Mouse (Mus musculus): ENCODE measurements around the gene Styx.
"Not testable (repeated sequence)": the region's sequence is repeated elsewhere in the genome, so short reads cannot be mapped to it uniquely, and the experiment has no call there.

Styx gene

GRCm38 (mm10) chr14:45464036-45465035, 113.4 kb downstream of the Styx start:
- in situ Hi-C loops (cut with MboI, MseI) = no loop called here

GRCm38 (mm10) chr14:45466371-45466770, 115.5 kb downstream of the Styx start:
- in situ Hi-C loops (cut with MboI, MseI) = not testable (repeated sequence)

- in situ Hi-C loops (cut with MboI, MseI) = no loop called here
Observed at GRCm38 (mm10) chr14:45469446-45469845, 118.6 kb downstream of the Styx start.

Data from T-helper 1 cell (primary cell).